Mouse (Mus musculus) common myeloid progenitor, adult 5-6 weeks (primary cell): ENCODE measurements around the gene Neurog3. TPM values are rescaled to one million over a fixed set of nuclear protein-coding genes. Genes with fewer than 3 reads are reported as not detected.

ENCODE experiments used
- total RNA-seq: library from RNA; stranded (forward); fragments of 200-1000, 187-1606 nt; gene quantifications from 2 replicates; pipeline ENCODE4 v1.2.3, GENCODE M21; 2017

Gene Neurog3
- total RNA-seq, 1 experiment from 2014 or later, result not detected

Other genes with a start within 250 kb of the Neurog3 start
- not detected in 2 replicates for gene Col13a1, start 154.0 kb upstream of the Neurog3 start, total RNA-seq
- gene Fam241b, start 10.8 kb downstream of the Neurog3 start, total RNA-seq, result 1.1 TPM in 1 of 2 replicates, not detected in the other
- 0.32 and 3.6 TPM in 2 replicates for gene Tspan15, start 98.2 kb downstream of the Neurog3 start, total RNA-seq
- not detected in 2 replicates for gene Tacr2, start 119.3 kb downstream of the Neurog3 start, total RNA-seq
- 156 and 195 TPM in 2 replicates for gene Hk1, start 246.8 kb downstream of the Neurog3 start, total RNA-seq